Mouse (Mus musculus) thymus, postnatal 14 days (tissue): ENCODE measurements around the gene Pfdn4.

ENCODE experiments used
- DNase-seq: peaks from one replicate; pipeline ENCODE4 v3.0.0; 2021

Pfdn4 gene

DNA sequence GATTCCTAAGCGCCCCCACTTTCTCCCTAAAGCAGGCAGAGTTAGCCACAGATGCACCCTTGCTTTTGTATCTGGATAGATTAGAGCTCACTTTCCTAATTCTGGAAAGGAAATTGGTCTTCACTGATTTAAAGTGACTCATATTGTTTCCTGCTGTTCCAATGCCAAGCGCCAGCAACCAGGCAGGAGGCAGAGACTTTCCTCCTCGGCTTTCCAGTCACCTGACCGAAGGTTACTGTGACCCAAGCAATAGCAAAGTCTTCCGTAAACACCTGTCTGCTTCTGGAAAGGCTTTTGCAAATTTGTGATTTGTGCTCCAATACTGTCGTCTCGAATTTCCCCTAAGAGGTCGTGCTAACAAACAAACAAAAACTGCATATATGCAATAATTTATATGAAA, 1.8 kb downstream of the Pfdn4 start:
- DNase-seq, result no peak

DNA sequence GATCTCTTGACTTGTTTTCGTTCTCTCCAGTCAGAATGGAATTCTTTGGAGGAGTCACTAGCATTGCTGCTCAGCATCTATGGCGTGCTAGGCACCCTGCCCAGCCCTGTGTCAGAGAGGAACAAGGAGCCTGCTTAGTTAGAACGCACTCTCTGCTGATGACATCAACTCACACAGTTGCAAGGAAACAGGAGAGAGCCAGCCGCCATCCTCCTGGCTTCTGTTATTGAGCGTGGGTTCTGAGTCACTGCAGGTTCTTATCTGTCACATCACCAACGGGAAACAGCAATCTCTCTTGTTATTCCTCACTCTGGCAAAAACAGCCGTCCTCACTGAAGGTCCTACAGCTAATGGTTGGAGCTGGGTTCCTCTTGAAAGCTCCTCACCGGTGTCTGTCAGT, 7.1 kb downstream of the Pfdn4 start:
- no peak for DNase-seq

DNA sequence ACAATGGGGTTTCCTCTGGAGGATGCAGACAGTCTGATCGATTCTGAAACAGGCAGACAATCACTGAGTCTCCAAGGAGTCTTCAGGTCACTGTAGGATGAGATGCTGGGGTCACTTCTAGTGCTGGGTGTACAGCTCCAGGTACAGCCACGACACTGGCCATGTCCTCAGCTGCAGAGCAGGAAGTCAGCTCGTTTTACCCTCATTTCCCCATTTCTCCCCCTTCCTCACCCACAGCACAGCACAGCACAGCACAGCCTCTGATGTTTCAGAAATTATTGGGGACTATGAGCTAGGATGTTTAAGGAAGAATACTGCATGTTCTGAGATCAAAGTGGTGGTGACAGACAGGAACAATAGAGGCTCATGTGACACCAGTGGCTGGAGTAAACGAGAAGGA, 7.8 kb downstream of the Pfdn4 start:
- no peak for DNase-seq

DNA sequence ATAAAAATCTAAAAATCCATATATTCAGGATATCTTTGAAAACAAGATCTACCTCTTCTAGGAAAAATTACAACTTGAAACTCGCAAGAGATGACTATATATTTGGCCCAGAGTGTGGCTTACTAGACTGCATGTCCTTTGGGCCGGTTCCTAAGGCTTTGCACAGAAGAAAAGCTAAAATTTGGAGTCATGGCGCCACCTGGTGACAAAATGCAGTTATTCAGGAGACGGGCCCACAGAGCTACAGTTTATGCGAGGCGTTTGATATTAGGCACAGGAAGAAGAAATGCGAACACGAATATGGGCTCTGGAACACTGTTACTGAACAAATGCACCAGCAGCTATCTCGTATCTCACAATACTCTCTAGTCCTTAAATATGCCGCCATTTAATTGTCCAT, 11.5 kb downstream of the Pfdn4 start:
- DNase-seq, result peak; percentile 76

DNA sequence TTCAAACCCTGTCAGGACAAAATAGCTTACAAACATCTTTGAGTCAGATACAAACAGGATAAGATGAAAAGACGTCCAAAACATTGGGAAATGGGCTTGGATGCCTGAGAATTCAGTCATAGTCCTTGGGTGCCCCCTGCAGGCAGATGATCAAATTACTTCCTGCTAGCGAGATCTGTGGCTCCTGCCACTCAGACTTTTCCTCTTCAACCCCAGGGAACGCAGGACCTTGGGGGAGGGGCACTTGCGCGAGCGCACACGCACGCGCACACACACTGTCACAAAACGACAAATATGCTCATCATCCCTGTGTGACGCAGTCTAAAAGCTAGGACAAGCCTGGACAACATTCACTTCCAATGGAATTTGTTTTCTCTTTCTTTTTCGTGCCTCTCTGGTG, 12.6 kb downstream of the Pfdn4 start:
- peak; percentile 89 for DNase-seq

DNA sequence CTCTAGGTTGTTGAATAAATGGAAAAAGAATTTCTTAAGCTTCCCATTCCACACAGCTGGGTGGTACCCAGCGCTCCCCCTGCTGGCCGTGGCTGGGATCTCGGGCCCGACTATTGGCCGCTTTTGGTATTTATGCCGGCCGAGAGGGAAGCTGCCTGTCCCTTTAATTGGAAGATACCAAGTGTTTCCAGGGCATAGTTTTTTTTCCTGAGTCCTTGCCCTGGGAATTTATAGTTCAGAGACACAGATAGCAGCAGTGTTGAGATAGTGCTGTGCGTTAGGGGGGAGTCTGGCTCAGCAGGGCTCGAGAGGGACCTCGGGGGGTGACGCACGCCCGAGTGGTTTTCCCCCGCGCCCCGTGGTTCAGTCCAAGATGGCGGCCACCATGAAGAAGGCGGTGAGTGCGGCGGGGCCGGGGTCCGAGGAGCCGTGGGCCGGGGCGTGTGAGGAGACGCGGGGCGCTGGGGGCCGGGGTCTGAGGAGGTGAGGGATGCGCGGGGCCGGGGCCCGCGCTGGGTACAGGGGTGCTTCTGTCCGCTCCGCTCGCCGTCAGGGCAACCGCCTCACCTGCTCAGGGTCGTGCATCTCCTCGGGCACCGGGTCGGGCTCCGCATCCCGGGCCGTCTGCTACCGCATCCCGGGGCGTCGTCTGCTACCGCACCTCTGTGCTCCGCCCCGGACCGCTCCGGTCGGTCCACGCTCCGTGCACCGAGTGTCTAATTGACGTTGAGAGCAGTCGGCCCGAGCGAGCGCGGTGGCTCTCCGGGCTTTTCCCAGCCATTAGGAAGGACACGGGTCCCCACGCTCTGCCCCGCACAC, 15.1 kb downstream of the Pfdn4 start:
- peak; percentile 91 for DNase-seq

DNA sequence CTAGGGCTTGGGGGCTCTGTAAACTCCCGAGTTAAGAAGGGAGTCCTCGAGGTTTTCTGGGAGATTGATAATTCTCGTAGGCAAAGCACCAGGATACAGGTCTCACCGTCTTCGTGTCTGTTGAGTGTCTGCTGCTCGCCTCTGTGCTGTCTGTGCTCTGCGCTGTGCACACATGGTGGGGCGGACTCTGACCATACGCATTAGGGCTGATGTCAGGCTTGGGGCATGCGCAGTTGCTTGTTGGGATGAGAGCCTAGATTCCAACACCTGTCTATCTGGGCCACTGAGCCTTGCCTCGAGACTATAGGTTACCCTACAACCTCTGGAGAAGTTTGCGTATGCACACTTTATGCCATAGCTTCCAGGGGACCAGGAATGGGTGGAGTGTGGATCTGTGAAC, 17.5 kb downstream of the Pfdn4 start:
- no peak for DNase-seq

DNA sequence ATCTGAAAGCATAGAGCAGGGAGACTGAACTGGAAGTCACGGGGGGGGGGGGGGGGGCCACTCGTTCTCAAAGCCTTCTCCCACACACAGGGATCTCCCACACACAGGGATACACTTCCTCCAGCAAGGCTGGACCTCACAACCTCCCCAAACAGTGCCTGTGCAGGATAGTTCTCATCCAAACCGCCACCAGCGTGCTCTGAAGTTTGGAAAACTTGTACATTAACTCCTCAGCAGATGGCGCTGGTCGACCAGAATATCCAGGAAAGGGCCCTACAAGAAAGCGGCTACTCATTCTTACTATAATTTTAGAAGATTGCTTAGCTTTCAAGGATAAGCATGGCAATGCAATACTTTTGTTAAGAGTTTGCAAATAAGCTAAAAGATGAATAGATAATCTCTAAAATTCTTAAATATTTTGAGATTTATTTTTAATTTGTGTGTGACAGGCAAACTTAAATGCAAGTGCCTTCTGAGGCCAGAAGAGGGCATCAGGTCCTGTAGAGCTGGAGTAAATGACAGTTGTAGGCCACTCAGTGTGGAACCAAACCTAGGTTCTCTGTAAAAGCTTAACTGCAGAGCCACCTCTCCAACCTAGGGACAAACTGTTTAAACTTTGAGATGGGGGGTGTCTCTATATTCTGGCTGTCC, 24.2 kb downstream of the Pfdn4 start:
- peak; percentile 40 for DNase-seq

DNA sequence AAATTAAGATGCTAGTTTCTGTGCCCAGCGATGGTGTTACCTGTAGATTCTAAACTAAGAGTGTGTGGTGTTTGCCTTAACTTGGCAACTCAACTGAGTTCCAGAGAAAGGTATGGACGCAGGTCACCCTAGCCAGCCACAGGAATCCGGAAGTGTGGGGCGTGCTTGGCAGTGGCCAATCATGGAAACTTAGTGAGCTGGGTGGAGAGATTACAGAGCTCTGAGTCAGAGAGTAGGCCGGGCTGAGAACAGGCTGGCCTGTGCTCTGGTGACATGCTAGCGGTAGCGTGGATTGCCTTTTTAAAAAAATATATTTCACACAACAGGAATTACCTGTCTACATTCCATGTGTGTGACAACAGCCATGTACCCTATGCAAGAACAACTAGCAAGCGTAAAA, 30.3 kb downstream of the Pfdn4 start:
- no peak for DNase-seq

DNA sequence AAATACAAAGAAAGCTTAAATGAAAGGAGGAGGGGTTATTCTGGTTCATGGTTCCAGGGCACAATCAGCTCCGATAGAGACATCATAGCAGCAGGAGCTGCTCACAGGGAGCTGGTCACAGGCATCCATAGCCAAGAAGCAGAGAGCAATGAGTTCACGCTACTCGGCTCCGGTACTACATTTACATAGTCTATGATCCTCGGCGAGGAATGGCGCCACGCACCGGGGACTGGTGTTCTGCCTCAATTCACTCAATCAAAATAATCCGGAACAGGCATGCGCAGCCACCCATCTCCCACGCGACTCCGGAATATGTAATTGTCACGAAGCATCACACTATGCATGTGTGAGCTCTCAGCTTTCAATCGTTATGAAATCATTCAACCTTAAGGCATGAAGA, 31.8 kb downstream of the Pfdn4 start:
- DNase-seq, result no peak

DNA sequence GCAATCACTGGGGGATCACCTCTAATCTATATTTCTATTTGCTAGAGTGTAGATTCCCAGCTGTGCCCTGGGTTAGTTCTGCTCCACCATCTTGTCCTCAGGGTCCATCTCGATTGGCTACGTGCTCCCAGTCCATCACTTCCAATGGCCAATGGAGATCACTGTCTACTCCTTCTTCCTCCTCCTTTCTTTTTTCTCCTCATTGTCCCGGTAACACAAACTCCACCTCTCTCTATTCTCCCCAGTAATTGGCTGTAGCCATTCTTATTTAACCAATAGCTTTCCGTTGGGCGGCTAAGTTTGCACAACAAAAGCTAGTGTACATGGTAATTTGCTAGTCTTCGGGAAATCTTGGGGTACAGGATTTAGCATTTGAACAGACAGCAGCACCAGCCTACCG, 33.5 kb downstream of the Pfdn4 start:
- DNase-seq, result no peak

DNA sequence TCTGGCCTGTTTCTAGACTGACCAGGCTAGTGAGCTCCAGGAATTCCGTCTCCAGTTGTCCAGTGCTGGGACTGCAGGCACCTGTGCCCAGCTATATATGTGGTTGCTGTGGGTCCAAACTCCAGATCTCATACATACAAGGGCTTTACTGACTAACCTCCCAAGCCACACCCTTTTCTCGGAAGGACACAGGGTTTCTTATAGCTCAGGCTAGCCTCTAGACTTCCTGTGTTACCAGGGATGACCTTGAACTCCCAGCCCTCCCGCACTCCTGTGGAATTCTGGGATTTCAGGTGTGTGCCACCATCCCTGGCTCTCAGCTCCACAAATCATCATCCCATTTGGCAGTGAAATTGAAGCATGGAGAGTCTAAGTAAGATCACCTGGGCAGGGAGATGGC, 34.0 kb downstream of the Pfdn4 start:
- no peak for DNase-seq

DNA sequence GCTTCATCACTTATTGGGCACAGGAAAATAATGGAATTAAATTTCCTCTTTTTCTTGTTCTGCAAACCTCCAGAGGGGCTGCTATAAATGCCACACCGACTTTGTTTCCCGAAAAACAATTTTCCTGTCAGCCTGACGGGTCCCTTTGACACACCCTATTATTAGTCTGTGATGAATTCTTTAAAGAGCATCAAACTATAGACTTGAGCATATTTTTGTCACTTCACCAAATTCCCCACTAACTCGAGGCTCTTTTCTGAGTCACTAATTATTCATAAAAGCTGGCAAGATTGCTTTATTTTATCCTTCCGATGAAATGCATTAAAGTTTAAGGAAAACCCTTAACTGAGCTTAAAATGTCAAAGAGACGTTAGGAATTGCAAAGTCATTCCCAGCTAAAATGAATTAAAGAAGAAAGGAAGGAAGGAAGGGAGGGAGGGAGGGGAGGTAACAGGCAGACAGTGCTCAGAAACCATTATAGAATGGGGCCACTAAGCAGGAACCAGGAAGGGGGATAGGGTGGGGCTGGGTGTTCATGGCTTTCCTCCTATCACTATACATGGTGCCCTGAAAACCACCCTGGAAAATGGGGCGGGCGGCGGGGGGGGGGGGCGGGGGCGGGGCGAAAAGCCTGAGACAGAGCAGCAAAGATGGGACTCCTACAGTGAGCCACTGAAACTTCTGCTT, 38.0 kb downstream of the Pfdn4 start:
- no peak for DNase-seq

DNA sequence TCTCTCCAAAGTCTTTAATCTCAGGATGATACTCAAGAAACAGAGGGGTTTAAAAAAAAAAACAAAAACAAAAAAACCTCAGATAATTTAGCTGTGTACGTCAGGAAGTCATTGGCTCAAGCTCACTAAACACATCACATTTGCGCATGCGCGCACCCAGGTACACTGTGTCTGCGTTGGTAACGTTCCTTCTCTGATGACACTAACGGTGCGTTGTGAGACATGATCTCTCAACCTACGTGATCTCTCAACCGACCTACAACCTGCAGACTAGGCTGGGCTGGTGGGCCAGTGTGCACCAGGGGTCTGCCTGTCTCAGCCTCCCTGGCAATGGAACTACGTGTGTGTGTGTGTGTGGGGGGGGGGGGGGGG, 38.6 kb downstream of the Pfdn4 start:
- no peak for DNase-seq

DNA sequence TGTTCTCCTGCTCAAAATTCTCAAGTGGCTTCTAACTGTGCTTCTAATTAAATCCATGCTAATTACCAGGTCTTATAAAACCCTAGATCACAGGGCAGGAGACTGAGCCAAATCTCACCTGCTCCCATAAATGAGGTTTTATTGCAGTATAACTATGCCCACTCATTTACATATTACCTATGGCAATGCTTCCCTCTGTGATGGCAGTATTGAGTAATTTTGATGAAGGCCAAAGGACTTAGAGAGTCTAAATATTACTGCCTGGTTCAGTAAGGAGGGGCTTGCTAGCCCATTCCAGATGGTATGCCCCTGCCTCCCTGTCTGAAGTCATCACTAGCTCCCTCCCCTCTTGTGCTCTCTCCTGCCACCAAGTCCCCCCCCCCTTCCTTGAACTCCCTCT, 39.6 kb downstream of the Pfdn4 start:
- no peak for DNase-seq

DNA sequence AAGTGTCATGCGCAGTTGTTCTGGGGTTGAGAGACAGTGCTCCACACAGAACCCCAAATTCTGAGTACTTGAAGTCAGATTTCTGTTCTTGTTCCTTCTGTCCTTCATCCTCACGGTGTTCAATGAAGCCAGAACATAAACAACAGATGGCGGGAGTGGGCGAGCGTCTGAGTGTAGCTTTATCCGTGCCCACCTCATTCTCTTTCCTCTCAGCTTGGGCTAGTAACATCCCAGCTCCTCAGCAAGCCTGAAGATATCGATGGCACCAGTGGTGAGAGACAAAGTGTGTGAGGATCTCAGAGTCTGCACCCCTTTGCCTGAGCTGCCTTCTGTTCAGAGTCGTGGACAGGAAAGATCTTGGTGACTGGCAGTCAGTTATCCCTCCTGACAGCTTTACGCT, 43.0 kb downstream of the Pfdn4 start:
- no peak for DNase-seq

DNA sequence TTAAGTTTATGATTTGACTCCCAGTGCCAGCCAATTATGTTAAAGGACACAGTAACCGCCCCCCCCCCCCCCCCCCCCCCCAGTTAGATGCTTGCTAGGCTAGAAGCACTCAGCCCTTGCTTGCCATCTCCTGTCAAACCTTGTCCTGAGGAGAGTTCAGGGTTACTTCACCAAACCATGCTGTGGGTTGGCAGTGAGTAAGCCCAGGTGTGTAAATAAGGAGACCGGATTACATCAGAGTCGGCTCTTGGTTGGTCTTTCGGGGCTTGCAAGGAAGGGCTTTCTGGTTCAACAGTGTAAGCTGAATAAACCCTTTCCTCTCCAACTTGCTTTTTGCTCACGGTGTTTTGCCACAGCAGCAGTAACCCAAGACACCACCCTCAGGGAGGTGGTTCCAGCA, 47.4 kb downstream of the Pfdn4 start:
- DNase-seq, result no peak

DNA sequence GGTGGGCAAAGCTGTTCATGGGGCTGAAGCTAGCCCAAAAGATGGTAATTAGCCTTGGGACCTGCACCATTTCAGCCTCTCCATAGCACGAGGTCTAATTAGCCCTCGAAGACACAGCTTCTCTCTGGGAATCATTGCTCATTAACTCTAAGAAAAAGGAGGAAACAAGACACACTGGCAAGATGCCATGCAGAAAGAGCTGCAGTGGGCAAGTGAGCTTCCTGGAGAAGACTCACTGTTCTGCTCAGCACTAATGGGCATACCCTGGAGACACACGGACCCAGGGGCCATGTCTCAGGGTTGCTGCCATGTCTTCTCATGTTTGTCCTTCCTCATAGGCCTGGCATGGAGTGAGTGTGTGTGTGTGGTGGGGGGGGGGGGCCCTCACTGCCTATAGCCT, 47.9 kb downstream of the Pfdn4 start:
- no peak for DNase-seq

DNA sequence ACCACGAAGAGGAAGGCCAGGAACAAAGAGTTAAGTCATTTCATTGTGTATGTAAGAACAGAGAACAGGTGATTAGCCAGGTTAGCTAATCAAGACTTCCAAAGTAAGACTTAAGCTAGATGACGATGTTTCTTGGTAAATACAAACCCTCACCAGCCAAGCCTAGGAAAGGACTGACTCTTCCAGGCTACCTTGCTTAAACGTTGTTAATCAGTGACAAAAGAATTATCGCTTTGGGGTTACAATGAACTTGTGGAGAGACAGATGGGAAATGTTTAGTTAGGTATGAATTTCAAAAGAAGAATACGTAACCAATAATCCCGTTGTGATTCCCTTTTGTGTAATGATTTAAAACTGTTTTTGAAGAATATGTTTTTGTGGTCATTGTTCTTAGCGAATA, 48.7 kb downstream of the Pfdn4 start:
- no peak for DNase-seq

DNA sequence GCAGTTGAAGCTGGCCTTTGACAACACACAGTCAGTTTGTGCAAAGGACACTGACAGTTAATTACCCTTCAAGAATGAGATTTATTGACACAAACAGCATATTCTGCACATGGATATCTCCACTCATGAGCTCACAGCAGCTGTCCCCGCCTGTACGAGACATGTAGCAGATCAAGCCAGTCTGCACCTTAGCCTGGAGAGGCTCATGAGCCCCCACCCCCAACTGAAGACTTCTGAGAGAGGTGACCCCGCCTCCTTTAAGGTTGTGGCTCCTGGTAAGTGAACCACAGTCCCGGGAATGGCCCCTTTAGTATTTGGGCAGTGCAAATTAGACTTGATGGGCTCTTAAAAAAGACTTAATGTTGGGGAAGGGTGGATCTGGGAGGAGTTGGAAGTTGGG, 49.5 kb downstream of the Pfdn4 start:
- no peak for DNase-seq

DNA sequence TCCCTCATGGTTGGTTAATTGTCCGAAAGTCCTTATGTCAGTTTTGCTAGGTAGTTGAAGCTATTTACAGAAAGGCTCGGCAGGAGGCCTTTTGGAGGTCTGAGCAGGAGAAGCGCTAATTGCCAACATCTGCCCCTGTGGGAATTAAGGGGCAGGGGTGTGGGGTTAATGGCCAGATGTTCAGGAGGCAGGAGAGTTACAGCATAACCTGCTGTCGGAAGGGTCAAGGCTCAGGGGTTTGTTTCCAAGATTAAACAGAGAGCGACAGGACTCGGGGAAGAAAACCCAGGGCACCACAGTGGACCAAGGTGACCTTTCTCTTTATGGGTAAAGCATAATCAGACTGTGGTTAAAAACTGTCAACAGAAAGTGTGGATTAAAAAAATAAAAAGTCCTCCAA, 51.3 kb downstream of the Pfdn4 start:
- DNase-seq, result no peak

DNA sequence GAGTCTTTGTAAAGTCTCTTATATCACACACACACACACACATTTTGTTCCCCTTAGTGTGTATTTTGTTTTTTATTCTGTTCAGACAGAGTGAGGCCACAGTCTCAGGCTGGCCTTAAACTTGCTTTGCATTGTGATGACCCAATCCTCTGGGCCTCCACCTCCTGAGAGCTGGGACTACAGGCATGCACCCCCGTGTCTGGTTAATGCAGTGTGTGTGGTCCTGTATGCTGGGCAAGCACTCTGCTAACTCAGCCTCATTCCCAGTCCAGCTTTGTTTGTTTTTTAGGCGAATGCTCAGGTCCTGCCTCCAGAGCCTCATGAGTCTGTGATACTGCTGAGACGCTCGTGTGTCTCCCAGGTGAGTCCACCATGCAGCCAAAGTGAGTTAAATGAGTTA, 51.8 kb downstream of the Pfdn4 start:
- DNase-seq, result no peak

DNA sequence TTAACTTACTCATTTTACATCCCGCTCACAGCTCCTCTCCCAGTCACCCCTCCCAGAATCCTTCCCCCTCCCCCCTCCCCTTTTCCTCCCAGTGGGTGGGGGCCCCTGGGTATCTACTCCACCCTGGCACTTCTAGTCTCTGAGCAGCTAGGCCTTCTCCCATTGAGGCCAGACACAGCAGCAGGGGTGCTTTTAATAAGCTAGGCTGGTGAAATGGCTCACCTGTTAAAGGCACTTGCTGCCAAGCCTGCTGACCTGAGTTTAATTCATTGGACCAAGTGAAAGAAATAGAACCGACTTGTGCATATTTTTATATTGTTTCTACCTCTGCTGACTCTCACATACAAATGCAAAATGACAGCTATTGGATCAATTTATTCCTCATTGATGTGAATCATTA, 52.9 kb downstream of the Pfdn4 start:
- DNase-seq, result no peak

DNA sequence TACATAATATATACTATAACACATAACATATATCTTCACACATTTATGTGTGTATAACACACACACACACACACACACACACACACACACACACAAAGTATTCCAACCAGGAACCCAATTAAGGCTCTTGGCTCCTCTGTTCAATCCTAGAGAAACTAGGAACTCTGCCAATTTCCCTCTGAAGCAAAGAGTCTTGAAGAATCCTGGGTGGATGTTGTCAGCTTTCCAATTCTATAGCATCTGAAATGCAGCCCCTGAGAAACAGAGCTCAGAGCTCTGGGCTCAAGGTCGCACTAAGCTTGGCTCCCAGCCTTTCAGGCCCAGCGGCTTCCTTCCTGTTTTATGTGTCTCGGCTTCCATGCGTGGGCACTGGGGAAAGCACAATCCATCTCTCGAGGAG, 54.0 kb downstream of the Pfdn4 start:
- no peak for DNase-seq
